8 mouse cellular contexts compared by ENCODE assay signal in genomic region chr3:84305010-84305692, GRCm38 (mm10). TPM values are rescaled to one million over a fixed set of nuclear protein-coding genes. Genes with fewer than 3 reads are reported as not detected.
DNase-seq lines count a peak whose midpoint lies in the region; ATAC-seq lines count a peak whose summit lies in the region.

No protein-coding gene starts in this region.

- ATAC-seq in heart, embryonic 14.5 days (ENCODE audit: insufficient number of reproducible peaks, insufficient read depth, low FRiP score, low read depth): no peak
- ATAC-seq in neural tube, embryonic 15.5 days (ENCODE audit: low FRiP score): peak; percentile 91

- H3K4me1 ChIP-seq in heart, embryonic 14.5 days (ENCODE audit: control insufficient read depth in 2 of 2, insufficient read depth in 2 of 2, low read length in 2 of 2): peaks cover 4 to 15% of the 10 kb centered on the region in 2 experiments
- peaks cover 46% of the 10 kb centered on the region for H3K4me1 ChIP-seq in hindbrain, embryonic 10.5 days (replicated peaks)
- H3K4me1 ChIP-seq in neural tube, embryonic 15.5 days: peaks cover 46% of the 10 kb centered on the region

- H3K36me3 ChIP-seq in heart, embryonic 14.5 days (ENCODE audit: control insufficient read depth, insufficient read depth, low read length): no peaks in the 10 kb centered on the region
- H3K36me3 ChIP-seq in hindbrain, embryonic 10.5 days: no peaks in the 10 kb centered on the region
- H3K36me3 ChIP-seq in neural tube, embryonic 15.5 days: no peaks in the 10 kb centered on the region

- intact Hi-C loops in heart, postnatal 14 days (cut with DNase I): no loop called here

- under 1% methylated on average over 28 of the region's 28 CpGs for WGBS in heart, embryonic 14.5 days
- WGBS in hindbrain, embryonic 10.5 days: 1% methylated on average over 28 of the region's 28 CpGs
- under 1% methylated on average over 28 of the region's 28 CpGs for WGBS in neural tube, embryonic 15.5 days

- peak overlapping the region; percentile 94 for H3K4me2 ChIP-seq in heart, embryonic 14.5 days (ENCODE audit: low read length)
- peak overlapping the region; percentile 82 for H3K4me2 ChIP-seq in neural tube, embryonic 15.5 days

- H3K9me3 ChIP-seq in heart, embryonic 14.5 days (ENCODE audit: control insufficient read depth, low read length): no peaks in the 10 kb centered on the region
- H3K9me3 ChIP-seq in hindbrain, embryonic 10.5 days: no peaks in the 10 kb centered on the region; the same call in 1 of the 2 replicates
- H3K9me3 ChIP-seq in neural tube, embryonic 15.5 days (replicated peaks): no peaks in the 10 kb centered on the region

- no peak for DNase-seq in heart, postnatal 14 days
- DNase-seq in embryo, embryonic 10 days (ENCODE audit: low spot score): peak; percentile 90
- peak; percentile 90 for DNase-seq in hindbrain, embryonic 10.5 days (ENCODE audit: low spot score)
- DNase-seq in layer of hippocampus, adult 9-10 months (ENCODE audit: low spot score): peak; percentile 48
- peak; percentile 91 to 93 for DNase-seq in lung, adult 18-20 months
- DNase-seq in thymus, postnatal 25 days: peak; percentile 75

- H3K9ac ChIP-seq in heart, embryonic 14.5 days (ENCODE audit: low read length): peak overlapping the region; percentile 66; the same call in 1 of the 2 replicates
- H3K9ac ChIP-seq in neural tube, embryonic 15.5 days (replicated peaks): peak overlapping the region; percentile 55

- peaks cover 47% of the 10 kb centered on the region for H3K27me3 ChIP-seq in heart, embryonic 14.5 days (ENCODE audit: control insufficient read depth, insufficient read depth, low read length)
- H3K27me3 ChIP-seq in hindbrain, embryonic 10.5 days (ENCODE audit: insufficient read depth, poor library complexity, severe bottlenecking): peaks cover 56% of the 10 kb centered on the region
- no peaks in the 10 kb centered on the region for H3K27me3 ChIP-seq in neural tube, embryonic 15.5 days (replicated peaks)

- H3K4me3 ChIP-seq in heart, embryonic 14.5 days (ENCODE audit: control insufficient read depth in 1 of 2, insufficient read depth in 1 of 2, low read depth in 1 of 2, low read length in 2 of 2): peak overlapping the region; percentile 37 to 46
- peak overlapping the region; percentile 59 for H3K4me3 ChIP-seq in hindbrain, embryonic 10.5 days
- H3K4me3 ChIP-seq in neural tube, embryonic 15.5 days (replicated peaks): peak overlapping the region; percentile 48

- no peak overlapping the region for H3K27ac ChIP-seq in heart, embryonic 14.5 days (replicated peaks in 1 of 2; ENCODE audit: control insufficient read depth in 1 of 2, insufficient read depth in 1 of 2, low read depth in 2 of 2, low read length in 2 of 2)
- peak overlapping the region; percentile 87 for H3K27ac ChIP-seq in hindbrain, embryonic 10.5 days
- peak overlapping the region; percentile 81 for H3K27ac ChIP-seq in neural tube, embryonic 15.5 days (replicated peaks)

RNA-seq across cellular contexts. Expression of gene Trim2, which starts 1.5 kb away (rescaled TPM):
- polyA plus RNA-seq in heart, embryonic 14.5 days (2014; fragmentation: Nextera tagmentation; extraction: Ambion mirVana): 8.5 and 9.3 TPM in 2 replicates
- total RNA-seq in heart, postnatal 14 days (2021): 1 to 10 TPM; 6.9 to 8.5 TPM
- polyA plus RNA-seq in hindbrain, embryonic 10.5 days (2016; fragmentation: Nextera tagmentation; extraction: Ambion mirVana): 65.9 and 87.0 TPM in 2 replicates
- 108 and 137 TPM in 2 replicates for polyA plus RNA-seq in neural tube, embryonic 15.5 days (2015; fragmentation: Nextera tagmentation; extraction: Ambion mirVana)

Comparison
In these comparisons a context has a peak if more than half of its experiments do, and no peak if none do; other contexts are left out.
1. H3K27ac ChIP-seq: peak in hindbrain, embryonic 10.5 days (single experiment) and neural tube, embryonic 15.5 days (single experiment); none in heart, embryonic 14.5 days (0 of 2).
2. DNase-seq: peak in embryo, embryonic 10 days (single experiment), hindbrain, embryonic 10.5 days (single experiment), layer of hippocampus, adult 9-10 months (single experiment), lung, adult 18-20 months (2 of 2) and thymus, postnatal 25 days (single experiment); none in heart, postnatal 14 days (0 of 2).
3. Peak in every context shown above with its lines, with median percentiles within 50 percentile points of each other: H3K4me3 ChIP-seq.